Mouse (Mus musculus) neural tube, embryonic 11.5 days (tissue): ENCODE results near the gene Uqcc3. TPM values are rescaled to one million over a fixed set of nuclear protein-coding genes. Genes with fewer than 3 reads are reported as not detected.

Experiments used
- ATAC-seq: fragments of 200-750 bp; cut with Nextera tagmentation; 2 replicates; pipeline ENCODE4 v1.8.0; 2017; ENCODE audit warnings: moderate number of reproducible peaks, mild to moderate bottlenecking, moderate TSS enrichment, moderate library complexity; ENCODE audit not compliant: insufficient read depth, low FRiP score, low TSS enrichment
- DNase-seq: peaks from one replicate; pipeline ENCODE4 v3.0.0-alpha.2; 2015; ENCODE audit warnings: low spot score
- H3K27ac ChIP-seq: fragments of 300-500 bp; sonication (generic); 2 replicates; pipeline ENCODE4 v1.5.1; 2014; ENCODE audit warnings: low read depth, mild to moderate bottlenecking, low read length
- H3K27me3 ChIP-seq: fragments of 300-500 bp; sonication (generic); 2 replicates; pipeline ENCODE4 v1.6.1; 2014; ENCODE audit warnings: mild to moderate bottlenecking, low read length, mixed read lengths; ENCODE audit not compliant: control insufficient read depth, insufficient read depth
- H3K36me3 ChIP-seq: fragments of 300-500 bp; sonication (generic); 2 replicates; pipeline ENCODE4 v1.6.1; 2014; ENCODE audit warnings: mild to moderate bottlenecking, low read length, moderate library complexity, mixed read lengths; ENCODE audit not compliant: control insufficient read depth, insufficient read depth
- H3K4me1 ChIP-seq: fragments of 300-500 bp; sonication (generic); 2 replicates; pipeline ENCODE4 v1.6.1; 2014; ENCODE audit warnings: low read length, mixed read lengths; ENCODE audit not compliant: control insufficient read depth, insufficient read depth
- H3K4me2 ChIP-seq: fragments of 300-500 bp; sonication (generic); 2 replicates; pipeline ENCODE4 v1.6.1; 2014; ENCODE audit warnings: low read depth, mild to moderate bottlenecking, moderate library complexity
- H3K4me3 ChIP-seq: fragments of 300-500 bp; sonication (generic); 2 replicates; pipeline ENCODE4 v1.5.1; 2014; ENCODE audit warnings: low read depth, low read length
- H3K9ac ChIP-seq: fragments of 300-500 bp; sonication (generic); 2 replicates; pipeline ENCODE4 v1.6.1; 2014; ENCODE audit warnings: mild to moderate bottlenecking, low read length
- H3K9me3 ChIP-seq: fragments of 300-500 bp; sonication (generic); 2 replicates; pipeline ENCODE4 v1.6.1; 2016; ENCODE audit warnings: low read length; ENCODE audit not compliant: control insufficient read depth
- WGBS: fragments of 180-500 bp; shearing (Covaris S2); extraction: QIAGEN DNeasy Blood & Tissue Kit; methylation state at CpG from one replicate; pipeline ENCODE4 v1.1.7; 2014; 5-methylcytosine and 5-hydroxymethylcytosine counted together
- polyA plus RNA-seq: library from polyadenylated mRNA; unstranded; fragments of >200 nt; fragmentation: Nextera tagmentation; extraction: Ambion mirVana; gene quantifications from 2 replicates; pipeline ENCODE4 v1.2.1, GENCODE M21; 2014

The Uqcc3 gene
- polyA plus RNA-seq, 1 experiment from 2014 or later = 52.9 TPM

DNA sequence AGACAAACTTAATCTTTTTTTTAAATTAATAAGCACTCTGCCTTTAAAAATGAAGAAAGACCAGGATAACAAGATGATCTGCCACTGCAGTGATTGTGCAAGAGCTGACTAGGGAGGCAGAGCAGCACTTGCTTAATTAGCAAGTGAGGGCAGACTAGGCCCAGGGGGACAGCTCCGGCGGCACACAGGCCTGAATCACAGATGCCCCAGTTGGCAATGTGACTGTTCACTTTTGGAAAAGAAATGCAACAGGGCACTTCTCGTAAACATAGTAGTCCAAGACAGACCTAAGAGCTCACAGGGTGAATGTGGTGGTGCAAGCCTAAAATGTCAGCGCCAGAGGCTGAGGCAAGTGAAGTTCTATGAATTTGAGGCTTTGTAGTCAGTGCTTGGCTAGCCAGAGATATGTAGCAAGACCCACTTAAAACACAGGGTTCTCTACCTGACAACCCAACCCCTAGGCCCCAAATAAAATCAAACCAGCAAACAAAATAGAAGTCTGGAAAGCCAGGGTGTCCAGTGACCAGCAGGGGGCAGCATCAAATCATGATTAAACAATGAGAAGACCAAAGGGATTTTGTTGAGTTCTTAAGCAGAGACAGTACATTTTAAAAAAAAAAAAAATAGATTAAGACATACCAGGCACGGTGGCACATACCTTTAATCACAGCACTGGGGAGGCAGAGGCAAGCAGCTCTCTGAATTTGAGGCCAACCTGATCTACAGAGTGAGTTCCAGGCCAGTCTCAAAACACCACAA is 36.2 kb downstream of the Uqcc3 start:
- 76% methylated on average over 5 of the region's 5 CpGs for WGBS
- Histone ChIP-seq H3K9ac (no peak overlapping the region), H3K9me3 (no peaks in the 10 kb centered on the region), H3K27ac (no peak overlapping the region), H3K4me1 (peaks cover 6% of the 10 kb centered on the region; the same call in 1 of the 2 replicates), H3K36me3 (peaks cover 5% of the 10 kb centered on the region), H3K4me3 (no peak overlapping the region), H3K27me3 (no peaks in the 10 kb centered on the region), H3K4me2 (no peak overlapping the region)
- no peak for ATAC-seq
- peak; percentile 71 for DNase-seq

DNA sequence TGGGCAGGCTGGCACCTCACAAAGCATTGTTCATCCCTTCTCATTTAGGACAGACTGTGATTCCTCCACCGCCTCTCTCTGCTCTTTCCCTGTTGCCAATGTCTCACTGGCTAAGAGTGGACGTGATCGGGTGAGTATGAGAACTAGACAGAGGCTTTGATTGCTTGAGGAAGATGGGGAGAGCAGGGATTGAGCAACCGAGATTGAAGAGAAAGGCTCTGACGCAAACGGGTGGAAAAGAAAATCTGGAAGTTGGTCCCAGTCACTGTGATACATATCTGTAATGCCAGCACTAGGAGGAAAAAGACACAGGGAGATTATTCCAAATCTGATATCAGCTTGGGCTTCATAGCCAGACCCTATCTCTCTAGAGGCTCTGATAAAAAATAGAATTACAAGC is 37.8 kb downstream of the Uqcc3 start:
- H3K4me2 ChIP-seq = no peak overlapping the region
- no peak overlapping the region for H3K27ac ChIP-seq
- WGBS = 92% methylated on average over 6 of the region's 6 CpGs
- no peak overlapping the region for H3K4me3 ChIP-seq
- no peak for DNase-seq
- H3K9me3 ChIP-seq = no peaks in the 10 kb centered on the region
- no peaks in the 10 kb centered on the region for H3K27me3 ChIP-seq
- peaks cover 5% of the 10 kb centered on the region for H3K36me3 ChIP-seq
- peaks cover 12% of the 10 kb centered on the region for H3K4me1 ChIP-seq
- no peak for ATAC-seq
- no peak overlapping the region for H3K9ac ChIP-seq

DNA sequence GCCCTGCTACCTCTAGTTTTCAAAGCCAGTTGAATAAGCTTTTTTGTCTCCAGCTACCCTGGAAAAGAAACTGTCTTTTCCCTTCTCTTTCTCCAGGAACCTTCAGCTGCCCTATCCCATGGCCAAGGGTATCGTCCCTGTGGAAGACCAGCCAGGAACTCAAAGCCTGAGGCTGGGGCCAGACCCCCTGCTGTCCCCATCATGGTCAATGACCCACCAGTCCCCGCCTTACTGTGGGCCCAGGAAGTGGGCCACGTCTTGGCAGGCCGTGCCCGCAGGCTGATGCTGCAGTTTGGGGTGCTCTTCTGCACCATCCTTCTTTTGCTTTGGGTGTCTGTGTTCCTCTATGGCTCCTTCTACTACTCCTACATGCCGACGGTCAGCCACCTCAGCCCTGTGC is 39.7 kb downstream of the Uqcc3 start:
- peak overlapping the region; percentile 44; the same call in 1 of the 2 replicates for H3K4me3 ChIP-seq
- H3K36me3 ChIP-seq = no peaks in the 10 kb centered on the region
- no peak for DNase-seq
- ATAC-seq = no peak
- peak overlapping the region; percentile 65 for H3K4me2 ChIP-seq
- H3K9me3 ChIP-seq = no peaks in the 10 kb centered on the region
- peaks cover 12% of the 10 kb centered on the region for H3K4me1 ChIP-seq
- whole genome bisulfite sequencing = 84% methylated on average over 7 of the region's 7 CpGs
- peak overlapping the region; percentile 58; the same call in 1 of the 2 replicates for H3K9ac ChIP-seq
- H3K27me3 ChIP-seq = no peaks in the 10 kb centered on the region
- H3K27ac ChIP-seq = no peak overlapping the region

GRCm38 (mm10) chr19:8839908-8840791 is 40.6 kb downstream of the Uqcc3 start:
- 0 out of 2 replicates have a peak overlapping the region, but pooled peaks have one; percentile 90 for H3K27ac ChIP-seq
- peaks cover 12% of the 10 kb centered on the region for H3K4me1 ChIP-seq
- DNase-seq = peak; percentile 65
- H3K27me3 ChIP-seq = no peaks in the 10 kb centered on the region
- 20% methylated on average over 29 of the region's 29 CpGs for WGBS
- H3K9ac ChIP-seq = peak overlapping the region; percentile 58
- peak; percentile 36 for ATAC-seq
- no peaks in the 10 kb centered on the region for H3K36me3 ChIP-seq
- H3K4me3 ChIP-seq = peak overlapping the region; percentile 44
- H3K9me3 ChIP-seq = no peaks in the 10 kb centered on the region
- H3K4me2 ChIP-seq = peak overlapping the region; percentile 65

- peak within 1 kb of the TSS; percentile 90 for H3K27ac ChIP-seq
- H3K9me3 ChIP-seq = no peaks in the 10 kb centered on the region
- peaks cover 12% of the 10 kb centered on the region for H3K4me1 ChIP-seq
- H3K4me2 ChIP-seq = peak within 1 kb of the TSS; percentile 65
- no peaks in the 10 kb centered on the region for H3K27me3 ChIP-seq
- WGBS = 50% methylated on average over 11 of the region's 11 CpGs
- H3K9ac ChIP-seq = peak within 1 kb of the TSS; percentile 79
- peak within 1 kb of the TSS; percentile 44 for H3K4me3 ChIP-seq
- DNase-seq (peak; percentile 80), ATAC-seq (peak; percentile 69)
- H3K36me3 ChIP-seq = peaks cover 1% of the 10 kb centered on the region
Measured at GRCm38 (mm10) chr19:8839103-8839907, 41.4 kb downstream of the Uqcc3 start, which contains the start of gene Gng3. Gene Gng3 (minus strand): TSS chr19:8839194.

DNA sequence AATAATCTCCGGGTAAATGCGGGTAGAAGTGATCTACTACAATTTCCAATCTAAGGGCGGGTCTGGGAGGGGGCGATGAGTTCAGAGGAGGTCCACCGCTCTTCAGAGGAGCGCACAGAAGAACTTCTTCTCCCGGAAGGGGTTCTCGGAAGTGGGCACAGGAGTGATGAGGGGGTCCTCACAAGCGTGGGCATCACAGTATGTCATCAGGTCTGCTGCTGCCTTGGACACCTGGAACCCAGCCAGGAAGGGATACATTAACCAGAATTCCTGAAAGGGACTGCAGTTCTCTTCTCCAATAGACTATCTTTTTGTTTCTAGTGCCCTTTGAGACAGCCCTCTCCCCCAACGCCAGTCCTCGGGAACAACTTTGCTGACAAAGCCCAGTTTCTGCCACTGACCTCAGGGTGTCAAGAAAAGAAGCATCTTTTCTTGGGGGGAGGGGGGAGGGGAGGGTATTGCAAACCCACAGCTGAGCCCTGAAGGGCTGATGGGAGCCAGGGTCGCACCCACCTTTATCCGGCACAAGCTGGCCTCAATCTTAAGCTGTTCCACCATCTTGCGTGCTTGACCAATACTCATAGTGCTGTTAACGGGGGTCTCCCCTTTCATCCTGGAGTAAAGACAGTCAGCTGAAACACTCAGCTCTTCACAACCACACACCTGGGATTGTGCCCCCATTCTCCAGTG is 42.5 kb downstream of the Uqcc3 start:
- DNase-seq (peak; percentile 31), ATAC-seq (peak; percentile 17; the same call in 1 of the 2 replicates)
- H3K4me2 ChIP-seq = peak overlapping the region; percentile 65
- peaks cover 4% of the 10 kb centered on the region for H3K36me3 ChIP-seq
- peak overlapping the region; percentile 79 for H3K9ac ChIP-seq
- WGBS = 23% methylated on average over 15 of the region's 15 CpGs
- H3K27me3 ChIP-seq = no peaks in the 10 kb centered on the region
- peak overlapping the region; percentile 90 for H3K27ac ChIP-seq
- H3K4me1 ChIP-seq = peaks cover 12% of the 10 kb centered on the region
- no peaks in the 10 kb centered on the region for H3K9me3 ChIP-seq
- H3K4me3 ChIP-seq = peak overlapping the region; percentile 44

DNA sequence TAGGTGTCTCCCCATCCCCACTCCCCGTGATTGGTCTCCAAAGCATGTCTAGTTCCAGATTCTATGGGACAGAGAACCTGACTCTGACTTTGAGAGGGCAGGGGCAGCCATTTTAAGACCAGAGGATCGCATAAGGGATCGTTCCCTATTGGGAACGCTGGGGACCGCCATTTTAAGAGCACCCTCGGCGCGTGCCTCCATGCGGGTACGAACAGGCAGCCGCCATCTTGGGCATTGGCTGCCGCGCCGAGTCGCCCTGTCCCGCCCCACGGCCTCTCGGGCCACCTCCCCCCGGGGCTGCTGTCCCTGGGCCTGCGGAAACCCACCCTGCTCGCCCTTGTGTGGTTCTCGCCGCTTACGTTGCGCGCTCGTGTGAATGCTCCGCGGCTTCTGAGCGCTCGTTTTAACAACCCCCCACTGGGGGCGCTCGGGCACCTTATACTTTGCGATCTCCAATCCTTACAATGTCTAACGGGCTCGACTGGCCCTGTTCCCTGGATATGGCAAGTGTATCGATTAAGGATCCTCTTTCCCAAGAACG is 43.4 kb downstream of the Uqcc3 start, which contains the start of gene Bscl2:
Gene Bscl2 (plus strand): TSS at position 217 of the 541 bp plus-strand sequence.
- Histone ChIP-seq H3K9me3 (no peaks in the 10 kb centered on the region), H3K36me3 (peaks cover 9% of the 10 kb centered on the region), H3K27me3 (no peaks in the 10 kb centered on the region), H3K4me1 (peaks cover 12% of the 10 kb centered on the region), H3K4me2 (peak within 1 kb of the TSS; percentile 65), H3K9ac (peak within 1 kb of the TSS; percentile 79), H3K27ac (peak within 1 kb of the TSS; percentile 90), H3K4me3 (peak within 1 kb of the TSS; percentile 44)
- DNase-seq (peak; percentile 89), ATAC-seq (peak; percentile 74)
- under 1% methylated on average over 38 of the region's 38 CpGs for WGBS
